Mouse (Mus musculus) forebrain, postnatal 0 days (tissue): ENCODE measurements at regions not wholly inside any gene's neighbourhood (a gene's known extent, or its start where the extent isn't known, plus 50 kb on each side); places are given as distances from the start of the nearest gene placed in this dataset.

ENCODE experiments used
- ATAC-seq: fragments of 200-750 bp; cut with Nextera tagmentation; 2 replicates; pipeline ENCODE4 v1.8.0; 2017; ENCODE audit warnings: mild to moderate bottlenecking, moderate library complexity
- DNase-seq: peaks from one replicate; pipeline ENCODE4 v3.0.0-alpha.2; 2015
- H3K27ac ChIP-seq: fragments of 300-500 bp; sonication (generic); 2 replicates; pipeline ENCODE4 v1.5.1; 2014; ENCODE audit warnings: low read depth, mild to moderate bottlenecking, antibody characterized with exemption, low read length, moderate library complexity, mixed read lengths
- H3K27me3 ChIP-seq: fragments of 300-500 bp; sonication (generic); 2 replicates; pipeline ENCODE4 v1.6.1; 2014; ENCODE audit warnings: mild to moderate bottlenecking, low read length, mixed read lengths; ENCODE audit not compliant: insufficient read depth
- H3K36me3 ChIP-seq: fragments of 300-500 bp; sonication (generic); 2 replicates; pipeline ENCODE4 v1.6.1; 2014; ENCODE audit warnings: mild to moderate bottlenecking, moderate library complexity; ENCODE audit not compliant: insufficient read depth
- H3K4me1 ChIP-seq: fragments of 300-500 bp; sonication (generic); 2 replicates; pipeline ENCODE4 v1.6.1; 2014; ENCODE audit warnings: antibody characterized with exemption; ENCODE audit not compliant: insufficient read depth
- H3K4me2 ChIP-seq: fragments of 300-500 bp; sonication (generic); 2 replicates; pipeline ENCODE4 v1.6.1; 2014; ENCODE audit warnings: low read depth, mild to moderate bottlenecking, moderate library complexity
- H3K4me3 ChIP-seq: fragments of 300-500 bp; sonication (generic); 2 replicates; pipeline ENCODE4 v1.5.1; 2014; ENCODE audit warnings: low read depth, low read length, mixed read lengths
- H3K9ac ChIP-seq: fragments of 300-500 bp; sonication (generic); 2 replicates; pipeline ENCODE4 v1.6.1; 2014; ENCODE audit warnings: mild to moderate bottlenecking
- H3K9me3 ChIP-seq: fragments of 300-500 bp; sonication (generic); 2 replicates; pipeline ENCODE4 v1.6.1; 2016; ENCODE audit warnings: low read length
- CTCF ChIP-seq: sonication (generic); IDR thresholded peaks from 2 replicates; pipeline ENCODE4 v1.5.1; 2016; ENCODE audit warnings: antibody characterized with exemption, control low read depth, low read depth
- WGBS: fragments of 180-500 bp; shearing (Covaris S2); extraction: QIAGEN DNeasy Blood & Tissue Kit; methylation state at CpG from one replicate; pipeline ENCODE4 v1.1.7; 2014; 5-methylcytosine and 5-hydroxymethylcytosine counted together

- H3K4me3 ChIP-seq: no peak overlapping the region
- TF ChIP-seq CTCF: no peak
- H3K27ac ChIP-seq: no peak overlapping the region
- no peak overlapping the region for H3K4me2 ChIP-seq
- ATAC-seq: no peak
- no peaks in the 10 kb centered on the region for H3K4me1 ChIP-seq
- H3K9me3 ChIP-seq: no peaks in the 10 kb centered on the region
- H3K36me3 ChIP-seq: no peaks in the 10 kb centered on the region
- no peaks in the 10 kb centered on the region for H3K27me3 ChIP-seq
- WGBS: 70% methylated on average over 3 of the region's 3 CpGs
- H3K9ac ChIP-seq: no peak overlapping the region
- no peak for DNase-seq
Observed at GRCm38 (mm10) chr11:20403456-20403855, 70.9 kb upstream of the Slc1a4 start.

- H3K4me2 ChIP-seq: no peak overlapping the region
- no peak for ATAC-seq
- H3K27ac ChIP-seq: no peak overlapping the region
- no peaks in the 10 kb centered on the region for H3K4me1 ChIP-seq
- no peaks in the 10 kb centered on the region for H3K9me3 ChIP-seq
- H3K36me3 ChIP-seq: no peaks in the 10 kb centered on the region
- no peaks in the 10 kb centered on the region for H3K27me3 ChIP-seq
- H3K4me3 ChIP-seq: no peak overlapping the region
- no peak for TF ChIP-seq CTCF
- no peak overlapping the region for H3K9ac ChIP-seq
- WGBS: 87% methylated on average over 5 of the region's 5 CpGs
- no peak for DNase-seq
Observed at GRCm38 (mm10) chr11:20404476-20404875, 72.0 kb upstream of the Slc1a4 start.

- Histone ChIP-seq H3K27ac (no peak overlapping the region), H3K9ac (no peak overlapping the region), H3K4me1 (no peaks in the 10 kb centered on the region), H3K27me3 (no peaks in the 10 kb centered on the region), H3K4me2 (no peak overlapping the region), H3K9me3 (no peaks in the 10 kb centered on the region), H3K4me3 (no peak overlapping the region), H3K36me3 (no peaks in the 10 kb centered on the region)
- ATAC-seq (no peak), DNase-seq (no peak)
- no peak for TF ChIP-seq CTCF
- WGBS: 78% methylated on average over 2 of the region's 2 CpGs
Observed at GRCm38 (mm10) chr11:20418141-20418540, 85.6 kb upstream of the Slc1a4 start.

- Histone ChIP-seq H3K9ac (no peak overlapping the region), H3K27me3 (no peaks in the 10 kb centered on the region), H3K27ac (no peak overlapping the region), H3K4me3 (no peak overlapping the region), H3K9me3 (no peaks in the 10 kb centered on the region), H3K4me2 (no peak overlapping the region), H3K4me1 (no peaks in the 10 kb centered on the region), H3K36me3 (no peaks in the 10 kb centered on the region)
- WGBS: 89% methylated on average over 4 of the region's 4 CpGs
- ATAC-seq (no peak), DNase-seq (no peak)
- TF ChIP-seq CTCF: no peak
Observed at GRCm38 (mm10) chr11:20420876-20421275, 88.4 kb upstream of the Slc1a4 start.

- Histone ChIP-seq H3K27me3 (no peaks in the 10 kb centered on the region), H3K9ac (no peak overlapping the region), H3K9me3 (no peaks in the 10 kb centered on the region), H3K27ac (no peak overlapping the region), H3K36me3 (no peaks in the 10 kb centered on the region), H3K4me1 (no peaks in the 10 kb centered on the region), H3K4me3 (no peak overlapping the region), H3K4me2 (no peak overlapping the region)
- DNase-seq (no peak), ATAC-seq (no peak)
- TF ChIP-seq CTCF: no peak
- WGBS: 83% methylated on average over 9 of the region's 9 CpGs
Observed at GRCm38 (mm10) chr11:20436057-20436456, 103.5 kb upstream of the Slc1a4 start.

- no peak for ATAC-seq
- Histone ChIP-seq H3K4me3 (no peak overlapping the region), H3K9me3 (no peaks in the 10 kb centered on the region), H3K4me1 (0 out of 2 replicates have a peak, but pooled peaks cover 5% of the 10 kb centered on the region), H3K4me2 (no peak overlapping the region), H3K27me3 (no peaks in the 10 kb centered on the region), H3K36me3 (no peaks in the 10 kb centered on the region), H3K27ac (no peak overlapping the region), H3K9ac (no peak overlapping the region)
- no peak for TF ChIP-seq CTCF
- no peak for DNase-seq
- 7% methylated on average over 4 of the region's 4 CpGs for WGBS
Observed at GRCm38 (mm10) chr11:20442476-20442875, 100.6 kb upstream of the Sertad2 start.

GRCm38 (mm10) chr11:20445061-20445902 lies 97.8 kb upstream of the Sertad2 start:
- TF ChIP-seq CTCF: no peak
- WGBS: 13% methylated on average over 17 of the region's 18 CpGs
- Histone ChIP-seq H3K27ac (no peak overlapping the region), H3K4me2 (peak overlapping the region; percentile 49), H3K4me1 (0 out of 2 replicates have a peak, but pooled peaks cover 5% of the 10 kb centered on the region), H3K27me3 (no peaks in the 10 kb centered on the region), H3K4me3 (peak overlapping the region; percentile 26), H3K9ac (peak overlapping the region; percentile 43), H3K9me3 (no peaks in the 10 kb centered on the region), H3K36me3 (no peaks in the 10 kb centered on the region)
- ATAC-seq (peak; percentile 42), DNase-seq (peak; percentile 25)
